Mouse (Mus musculus) thymus, adult 2 months (tissue): ENCODE measurements around the gene Pitpna. TPM values are rescaled to one million over a fixed set of nuclear protein-coding genes. Genes with fewer than 3 reads are reported as not detected.
A peak's percentile ranks its signal among the peaks of the same experiment; 100 is the strongest.
"Not testable (repeated sequence)": the region's sequence is repeated elsewhere in the genome, so short reads cannot be mapped to it uniquely, and the experiment has no call there.

Experiments used
- DNase-seq: peaks from one replicate; pipeline ENCODE4 v3.0.0; 2021
- H3K27ac ChIP-seq: fragments of 200-500 bp; 2 replicates; pipeline ENCODE4 v1.5.1; 2012; ENCODE audit warnings: low read length, control low read depth; ENCODE audit not compliant: control insufficient read depth, insufficient read depth
- H3K27me3 ChIP-seq: fragments of 200-500 bp; 2 replicates; pipeline ENCODE4 v1.6.1; 2012; ENCODE audit warnings: mild to moderate bottlenecking, low read length, moderate library complexity, mixed read lengths; ENCODE audit not compliant: control insufficient read depth, insufficient read depth
- H3K36me3 ChIP-seq: fragments of 200-500 bp; 2 replicates; pipeline ENCODE4 v1.6.1; 2012; ENCODE audit warnings: mild to moderate bottlenecking, low read length, moderate library complexity; ENCODE audit not compliant: control insufficient read depth, insufficient read depth
- H3K4me1 ChIP-seq: fragments of 200-500 bp; replicated peaks from 2 replicates; pipeline ENCODE4 v1.6.1; 2012; ENCODE audit warnings: low read length; ENCODE audit not compliant: control insufficient read depth, insufficient read depth
- H3K4me3 ChIP-seq: fragments of 200-500 bp; 2 replicates; pipeline ENCODE4 v1.5.1; 2012; ENCODE audit warnings: mild to moderate bottlenecking, low read length, control low read depth, moderate library complexity; ENCODE audit not compliant: control insufficient read depth, insufficient read depth
- CTCF ChIP-seq: fragments of 200-500 bp; IDR thresholded peaks from 2 replicates; pipeline ENCODE4 v1.5.1; 2012; ENCODE audit warnings: mild to moderate bottlenecking, control low read depth, low read length, moderate library complexity, borderline replicate concordance; ENCODE audit not compliant: control insufficient read depth, poor library complexity, insufficient read depth; ENCODE audit errors: extremely low read depth
- POLR2A ChIP-seq: fragments of 200-500 bp; IDR thresholded peaks from 2 replicates; pipeline ENCODE4 v1.6.1; 2012; ENCODE audit warnings: mild to moderate bottlenecking, low read length, control low read depth, moderate library complexity; ENCODE audit not compliant: control insufficient read depth, poor library complexity, insufficient read depth; ENCODE audit errors: extremely low read depth
- WGBS: fragments of 180-500 bp; shearing (Covaris S2); methylation state at CpG from one replicate; pipeline ENCODE4 v1.1.7; 2018; 5-methylcytosine and 5-hydroxymethylcytosine counted together
- polyA plus RNA-seq: library from polyadenylated mRNA; depleted of rRNA; stranded (reverse); fragments of >200 nt; gene quantifications from 2 replicates; pipeline ENCODE4 v1.2.3, GENCODE M21; 2012

Pitpna gene
- polyA plus RNA-seq, 1 experiment: 99.7 TPM

GRCm38 (mm10) chr11:75552906-75553482, 34.9 kb upstream of the Pitpna start:
- Histone ChIP-seq H3K4me3 (no peak overlapping the region), H3K27ac (no peak overlapping the region), H3K27me3 (no peaks in the 10 kb centered on the region), H3K36me3 (peaks cover 27% of the 10 kb centered on the region), H3K4me1 (no peaks in the 10 kb centered on the region; the same call in 1 of the 2 replicates)
- WGBS: 94% methylated on average over 7 of the region's 7 CpGs
- DNase-seq: no peak
- no peak for TF ChIP-seq CTCF
- TF ChIP-seq POLR2A: no peak

GRCm38 (mm10) chr11:75556006-75556405, 31.9 kb upstream of the Pitpna start:
- not testable (repeated sequence) for DNase-seq, H3K27me3 ChIP-seq, H3K4me3 ChIP-seq, H3K27ac ChIP-seq
- H3K4me1 ChIP-seq: peaks cover 20% of the 10 kb centered on the region
- WGBS: 90% methylated on average over 6 of the region's 6 CpGs
- H3K36me3 ChIP-seq: peaks cover 16% of the 10 kb centered on the region

DNA sequence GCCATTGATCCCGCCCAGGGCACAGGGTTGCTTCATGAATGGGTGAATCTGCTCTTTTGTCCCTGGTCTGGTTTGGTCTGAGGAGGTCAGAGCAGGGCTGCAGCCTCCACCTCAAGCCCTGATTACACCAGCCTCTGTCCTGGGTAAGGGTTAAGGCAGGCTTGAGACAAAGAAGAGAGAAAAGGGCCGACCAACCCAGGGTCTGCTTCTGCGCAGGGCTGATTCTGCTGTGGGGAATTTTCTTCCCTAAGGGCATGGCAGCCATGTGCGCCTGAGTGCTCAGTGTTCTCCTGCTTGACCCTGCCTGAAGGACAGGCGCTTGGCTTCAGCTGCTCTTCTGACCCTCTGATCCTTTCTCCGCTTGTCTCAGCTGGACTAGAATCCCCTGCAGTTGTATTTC, 30.8 kb upstream of the Pitpna start:
- DNase-seq: no peak
- no peaks in the 10 kb centered on the region for H3K27me3 ChIP-seq
- 98% methylated on average over 6 of the region's 6 CpGs for WGBS
- H3K4me3 ChIP-seq: no peak overlapping the region
- H3K27ac ChIP-seq: no peak overlapping the region
- peaks cover 16% of the 10 kb centered on the region for H3K36me3 ChIP-seq
- peaks cover 31% of the 10 kb centered on the region for H3K4me1 ChIP-seq
- TF ChIP-seq POLR2A (no peak), CTCF (no peak)

- DNase-seq: peak; percentile 53
- Histone ChIP-seq H3K4me1 (peaks cover 39% of the 10 kb centered on the region), H3K27me3 (no peaks in the 10 kb centered on the region), H3K4me3 (no peak overlapping the region), H3K27ac (no peak overlapping the region), H3K36me3 (peaks cover 23% of the 10 kb centered on the region)
- 22% methylated on average over 1 of the region's 1 CpGs for whole genome bisulfite sequencing
- TF ChIP-seq POLR2A (no peak), CTCF (0 out of 2 replicates have a peak, but pooled peaks have one; percentile 25)
Measured at GRCm38 (mm10) chr11:75558101-75558500, 29.8 kb upstream of the Pitpna start.

DNA sequence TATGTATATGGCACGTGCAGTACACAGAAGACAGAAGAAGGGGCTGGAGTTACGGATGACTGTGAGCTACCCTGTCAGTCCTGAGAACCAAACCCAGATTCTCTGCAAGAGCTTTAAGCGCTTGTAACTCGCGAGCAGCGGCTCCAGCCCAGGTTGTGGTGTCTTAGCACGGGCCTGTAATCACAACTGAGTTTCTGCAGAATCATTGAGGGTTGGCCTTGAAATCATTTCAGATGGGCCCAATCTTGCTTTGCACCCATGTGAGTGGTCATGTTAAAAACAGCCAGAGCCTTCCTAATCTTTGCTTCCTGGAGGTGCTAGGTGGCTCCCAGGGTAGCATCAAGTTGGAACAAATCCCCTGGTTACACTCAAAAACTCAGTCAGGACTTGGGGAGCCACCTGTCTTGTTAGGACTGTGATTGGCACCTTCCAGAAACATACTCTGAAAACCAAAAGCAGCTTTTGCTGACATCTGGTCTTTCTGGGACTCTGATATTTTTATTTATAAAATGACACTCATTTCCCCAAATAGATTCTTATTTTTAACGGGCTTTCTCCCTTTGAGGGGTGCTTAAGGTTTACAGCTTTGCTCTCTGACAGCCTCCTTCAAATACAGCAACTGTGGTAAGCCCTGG, 27.9 kb upstream of the Pitpna start:
- peaks cover 28% of the 10 kb centered on the region for H3K36me3 ChIP-seq
- no peak overlapping the region for H3K4me3 ChIP-seq
- peaks cover 42% of the 10 kb centered on the region for H3K4me1 ChIP-seq
- WGBS: 48% methylated on average over 8 of the region's 8 CpGs
- TF ChIP-seq POLR2A: no peak
- TF ChIP-seq CTCF: no peak
- H3K27me3 ChIP-seq: no peaks in the 10 kb centered on the region
- DNase-seq: peak; percentile 31
- H3K27ac ChIP-seq: peak overlapping the region; percentile 93

DNA sequence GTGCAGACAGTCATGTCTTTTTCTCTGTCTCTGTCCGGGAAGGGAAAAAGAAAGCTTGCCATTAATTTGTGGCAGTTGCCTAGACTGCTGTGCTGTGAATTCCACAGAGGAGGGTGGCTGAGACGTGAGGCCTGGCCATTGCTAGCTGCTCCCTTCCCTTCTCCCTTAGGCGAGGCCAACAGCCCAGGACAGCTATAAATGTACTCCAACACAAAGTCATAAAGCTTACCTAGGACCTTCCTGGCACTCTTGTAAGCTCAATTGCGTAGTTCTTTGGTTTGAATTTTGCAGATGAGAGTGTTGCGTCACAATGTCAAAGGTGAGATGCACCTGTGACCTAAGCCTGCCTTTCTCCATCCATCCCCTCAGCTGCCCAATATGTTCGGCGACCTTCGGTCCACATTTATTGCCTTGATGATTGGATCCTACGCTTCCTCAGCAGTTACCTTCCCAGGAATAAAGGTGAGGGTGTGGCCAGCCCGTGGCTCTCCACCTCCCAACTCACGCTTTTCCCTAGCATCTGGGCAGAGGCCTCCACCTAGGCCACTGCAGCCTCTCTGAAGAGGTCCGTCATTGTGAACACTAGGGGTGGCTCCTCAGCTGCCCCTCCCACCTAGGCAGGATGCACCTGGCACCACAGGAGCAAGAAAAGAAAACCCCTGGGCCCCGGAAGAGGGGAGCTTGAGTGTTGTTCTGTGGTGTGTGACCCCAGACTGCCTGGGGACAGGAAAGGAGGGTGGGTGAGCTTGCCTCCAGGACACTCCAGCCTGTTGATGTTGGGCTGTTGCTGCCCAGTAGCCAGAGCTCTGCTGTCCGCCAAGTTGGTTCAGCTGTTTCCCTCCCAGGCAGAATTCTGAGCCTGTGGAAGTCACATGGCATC, 27.1 kb upstream of the Pitpna start:
- DNase-seq: peak; percentile 89
- 33% methylated on average over 14 of the region's 14 CpGs for WGBS
- Histone ChIP-seq H3K36me3 (peaks cover 35% of the 10 kb centered on the region), H3K27me3 (no peaks in the 10 kb centered on the region), H3K27ac (peak overlapping the region; percentile 93), H3K4me1 (peaks cover 43% of the 10 kb centered on the region), H3K4me3 (peak overlapping the region; percentile 28)
- TF ChIP-seq POLR2A (peak; percentile 39; the same call in 1 of the 2 replicates), CTCF (no peak)
